Mouse (Mus musculus) bone marrow macrophage, adult 2 months (primary cell): ENCODE measurements around the gene Ewsr1.

Experiments
- CTCF ChIP-seq: IDR thresholded peaks from 2 replicates; pipeline ENCODE4 v1.5.1; 2012; ENCODE audit warnings: low read depth, mild to moderate bottlenecking, low read length, moderate library complexity
- POLR2A ChIP-seq: IDR thresholded peaks from 2 replicates; pipeline ENCODE4 v1.6.1; 2012; ENCODE audit warnings: mild to moderate bottlenecking, low read depth, low read length, borderline replicate concordance

DNA sequence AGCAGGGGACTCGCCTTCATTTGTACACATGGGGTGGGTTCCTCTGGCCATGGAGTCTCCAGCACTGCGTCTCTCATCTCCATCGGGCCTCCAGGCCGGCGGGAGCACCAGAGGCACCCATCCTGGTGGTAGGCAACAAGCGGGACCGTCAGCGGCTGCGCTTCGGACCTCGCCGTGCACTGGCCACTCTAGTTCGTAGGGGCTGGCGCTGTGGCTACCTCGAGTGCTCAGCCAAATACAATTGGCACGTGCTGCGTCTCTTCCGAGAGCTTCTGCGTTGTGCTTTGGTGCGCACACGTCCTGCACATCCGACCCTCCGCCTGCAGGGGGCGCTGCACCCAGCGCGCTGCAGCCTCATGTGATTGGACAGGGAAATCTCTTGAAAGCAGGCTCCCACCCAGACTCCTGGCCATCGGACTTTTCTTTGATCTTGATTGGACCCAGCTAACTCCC lies 39.3 kb downstream of the Ewsr1 start:
- peak; percentile 82 for TF ChIP-seq CTCF
- no peak for TF ChIP-seq POLR2A
